Mouse (Mus musculus): ENCODE results near the gene Igsf9. TPM values are rescaled to one million over a fixed set of nuclear protein-coding genes. Genes with fewer than 3 reads are reported as not detected.

The Igsf9 gene
- 75.6 and 83.2 TPM in 2 replicates for polyA plus RNA-seq (2015; fragmentation: Nextera tagmentation; extraction: Ambion mirVana)

- ATAC-seq (ENCODE audit: insufficient number of reproducible peaks, insufficient read depth, low FRiP score, low TSS enrichment, low read depth), result peak; percentile 90
- H3K9ac ChIP-seq, result peak within 1 kb of the TSS; percentile 78
- H3K27me3 ChIP-seq, result no peaks in the 10 kb centered on the region
- WGBS, result under 1% methylated on average over 38 of the region's 38 CpGs
- H3K27ac ChIP-seq, result peak within 1 kb of the TSS; percentile 86
- H3K4me2 ChIP-seq, result peak within 1 kb of the TSS; percentile 77
- H3K36me3 ChIP-seq, result peaks cover 5% of the 10 kb centered on the region; the same call in 1 of the 2 replicates
- H3K9me3 ChIP-seq, result no peaks in the 10 kb centered on the region
- H3K4me3 ChIP-seq, result peak within 1 kb of the TSS; percentile 69
- H3K4me1 ChIP-seq, result peaks cover 47% of the 10 kb centered on the region
These were observed at the start of gene Igsf9 for GRCm38 (mm10) chr1:172481540-172482280. Igsf9 (plus strand) TSS chr1:172481788.

- no peak for ATAC-seq (ENCODE audit: insufficient number of reproducible peaks, insufficient read depth, low FRiP score, low TSS enrichment, low read depth)
- 0 out of 2 replicates have a peak, but pooled peaks cover 3% of the 10 kb centered on the region for H3K4me1 ChIP-seq
- no peaks in the 10 kb centered on the region for H3K9me3 ChIP-seq
- no peaks in the 10 kb centered on the region for H3K36me3 ChIP-seq
- no peak overlapping the region for H3K9ac ChIP-seq
- H3K4me3 ChIP-seq, result no peak overlapping the region
- 38% methylated on average over 4 of the region's 4 CpGs for WGBS
- H3K4me2 ChIP-seq, result no peak overlapping the region
- H3K27ac ChIP-seq, result no peak overlapping the region
- H3K27me3 ChIP-seq, result no peaks in the 10 kb centered on the region
These were observed 49.6 kb upstream of the Igsf9 start for GRCm38 (mm10) chr1:172431836-172432586.

- no peak overlapping the region for H3K9ac ChIP-seq
- H3K4me3 ChIP-seq, result no peak overlapping the region
- H3K4me1 ChIP-seq, result 0 out of 2 replicates have a peak, but pooled peaks cover 3% of the 10 kb centered on the region
- no peaks in the 10 kb centered on the region for H3K9me3 ChIP-seq
- no peak for ATAC-seq (ENCODE audit: insufficient number of reproducible peaks, insufficient read depth, low FRiP score, low TSS enrichment, low read depth)
- no peaks in the 10 kb centered on the region for H3K27me3 ChIP-seq
- WGBS, result 85% methylated on average over 3 of the region's 3 CpGs
- no peaks in the 10 kb centered on the region for H3K36me3 ChIP-seq
- no peak overlapping the region for H3K27ac ChIP-seq
- H3K4me2 ChIP-seq, result no peak overlapping the region
These were observed 49.0 kb upstream of the Igsf9 start for GRCm38 (mm10) chr1:172432587-172432955.

- Histone ChIP-seq H3K9ac (no peak overlapping the region), H3K4me1 (0 out of 2 replicates have a peak, but pooled peaks cover 3% of the 10 kb centered on the region), H3K4me3 (no peak overlapping the region), H3K4me2 (no peak overlapping the region), H3K36me3 (no peaks in the 10 kb centered on the region), H3K27ac (no peak overlapping the region), H3K9me3 (no peaks in the 10 kb centered on the region), H3K27me3 (no peaks in the 10 kb centered on the region)
- 86% methylated on average over 20 of the region's 20 CpGs for WGBS
- no peak for ATAC-seq (ENCODE audit: insufficient number of reproducible peaks, insufficient read depth, low FRiP score, low TSS enrichment, low read depth)
These were observed 48.4 kb upstream of the Igsf9 start for GRCm38 (mm10) chr1:172433012-172433850.

GRCm38 (mm10) chr1:172433851-172434165 lies 47.8 kb upstream of the Igsf9 start:
- no peak overlapping the region for H3K4me3 ChIP-seq
- no peak overlapping the region for H3K4me2 ChIP-seq
- H3K27me3 ChIP-seq, result no peaks in the 10 kb centered on the region
- WGBS, result 74% methylated on average over 4 of the region's 4 CpGs
- no peak for ATAC-seq (ENCODE audit: insufficient number of reproducible peaks, insufficient read depth, low FRiP score, low TSS enrichment, low read depth)
- no peak overlapping the region for H3K9ac ChIP-seq
- no peaks in the 10 kb centered on the region for H3K9me3 ChIP-seq
- H3K27ac ChIP-seq, result no peak overlapping the region
- H3K4me1 ChIP-seq, result 0 out of 2 replicates have a peak, but pooled peaks cover 3% of the 10 kb centered on the region
- no peaks in the 10 kb centered on the region for H3K36me3 ChIP-seq

- no peaks in the 10 kb centered on the region for H3K9me3 ChIP-seq
- H3K4me1 ChIP-seq, result no peaks in the 10 kb centered on the region
- no peaks in the 10 kb centered on the region for H3K36me3 ChIP-seq
- no peak overlapping the region for H3K9ac ChIP-seq
- H3K27me3 ChIP-seq, result no peaks in the 10 kb centered on the region
- ATAC-seq (ENCODE audit: insufficient number of reproducible peaks, insufficient read depth, low FRiP score, low TSS enrichment, low read depth), result peak; percentile 72; the same call in 1 of the 2 replicates
- H3K4me2 ChIP-seq, result no peak overlapping the region
- no peak overlapping the region for H3K27ac ChIP-seq
- WGBS, result 38% methylated on average over 6 of the region's 6 CpGs
- H3K4me3 ChIP-seq, result no peak overlapping the region
These were observed 44.8 kb upstream of the Igsf9 start for GRCm38 (mm10) chr1:172436785-172437184.

GRCm38 (mm10) chr1:172438621-172439020 lies 43.0 kb upstream of the Igsf9 start:
- no peak overlapping the region for H3K4me2 ChIP-seq
- no peaks in the 10 kb centered on the region for H3K9me3 ChIP-seq
- WGBS, result 81% methylated on average over 2 of the region's 2 CpGs
- no peaks in the 10 kb centered on the region; the same call in 1 of the 2 replicates for H3K27me3 ChIP-seq
- no peaks in the 10 kb centered on the region for H3K4me1 ChIP-seq
- no peak overlapping the region for H3K4me3 ChIP-seq
- ATAC-seq (ENCODE audit: insufficient number of reproducible peaks, insufficient read depth, low FRiP score, low TSS enrichment, low read depth), result no peak
- no peak overlapping the region for H3K9ac ChIP-seq
- H3K27ac ChIP-seq, result no peak overlapping the region
- H3K36me3 ChIP-seq, result no peaks in the 10 kb centered on the region

- Histone ChIP-seq H3K9me3 (no peaks in the 10 kb centered on the region), H3K27ac (no peak overlapping the region), H3K36me3 (no peaks in the 10 kb centered on the region), H3K4me3 (no peak overlapping the region), H3K27me3 (no peaks in the 10 kb centered on the region; the same call in 1 of the 2 replicates), H3K9ac (no peak overlapping the region), H3K4me1 (no peaks in the 10 kb centered on the region), H3K4me2 (no peak overlapping the region)
- ATAC-seq (ENCODE audit: insufficient number of reproducible peaks, insufficient read depth, low FRiP score, low TSS enrichment, low read depth), result no peak
- 88% methylated on average over 3 of the region's 3 CpGs for WGBS
These were observed 41.1 kb upstream of the Igsf9 start for GRCm38 (mm10) chr1:172440521-172440920.

- Histone ChIP-seq H3K4me2 (no peak overlapping the region), H3K27me3 (no peaks in the 10 kb centered on the region; the same call in 1 of the 2 replicates), H3K9me3 (no peaks in the 10 kb centered on the region), H3K27ac (no peak overlapping the region), H3K4me1 (no peaks in the 10 kb centered on the region), H3K36me3 (no peaks in the 10 kb centered on the region), H3K4me3 (no peak overlapping the region), H3K9ac (no peak overlapping the region)
- 83% methylated on average over 9 of the region's 9 CpGs for WGBS
- no peak for ATAC-seq (ENCODE audit: insufficient number of reproducible peaks, insufficient read depth, low FRiP score, low TSS enrichment, low read depth)
These were observed 39.6 kb upstream of the Igsf9 start for GRCm38 (mm10) chr1:172441935-172442445.

- 30% methylated on average over 2 of the region's 2 CpGs for WGBS
- no peaks in the 10 kb centered on the region for H3K9me3 ChIP-seq
- H3K36me3 ChIP-seq, result no peaks in the 10 kb centered on the region
- no peak overlapping the region for H3K4me2 ChIP-seq
- H3K27ac ChIP-seq, result no peak overlapping the region
- H3K4me3 ChIP-seq, result no peak overlapping the region
- no peaks in the 10 kb centered on the region for H3K27me3 ChIP-seq
- H3K4me1 ChIP-seq, result peaks cover 6% of the 10 kb centered on the region
- no peak overlapping the region for H3K9ac ChIP-seq
- no peak for ATAC-seq (ENCODE audit: insufficient number of reproducible peaks, insufficient read depth, low FRiP score, low TSS enrichment, low read depth)
These were observed 31.4 kb upstream of the Igsf9 start for GRCm38 (mm10) chr1:172450226-172450625.

- H3K36me3 ChIP-seq, result no peaks in the 10 kb centered on the region
- H3K4me3 ChIP-seq, result no peak overlapping the region
- H3K27me3 ChIP-seq, result no peaks in the 10 kb centered on the region
- H3K4me2 ChIP-seq, result peak overlapping the region; percentile 22
- 21% methylated on average over 17 of the region's 17 CpGs for WGBS
- peaks cover 8% of the 10 kb centered on the region for H3K4me1 ChIP-seq
- no peak overlapping the region for H3K9ac ChIP-seq
- no peak for ATAC-seq (ENCODE audit: insufficient number of reproducible peaks, insufficient read depth, low FRiP score, low TSS enrichment, low read depth)
- no peaks in the 10 kb centered on the region for H3K9me3 ChIP-seq
- H3K27ac ChIP-seq, result no peak overlapping the region
These were observed 30.6 kb upstream of the Igsf9 start for GRCm38 (mm10) chr1:172450848-172451470.
